Mouse (Mus musculus) heart, postnatal 0 days (tissue): ENCODE measurements at regions not wholly inside any gene's neighbourhood (a gene's known extent, or its start where the extent isn't known, plus 50 kb on each side); places are given as distances from the start of the nearest gene placed in this dataset.

Source experiments
- ATAC-seq: fragments of 200-750 bp; cut with Nextera tagmentation; 2 replicates; pipeline ENCODE4 v1.8.0; 2017; ENCODE audit warnings: low read depth, moderate number of reproducible peaks, moderate library complexity; ENCODE audit not compliant: insufficient read depth
- DNase-seq: peaks from one replicate; pipeline ENCODE4 v3.0.0-alpha.2; 2016; ENCODE audit warnings: low spot score
- H3K27ac ChIP-seq: fragments of 300-500 bp; sonication (generic); 2 replicates; pipeline ENCODE4 v1.5.1; 2014; ENCODE audit warnings: low read depth, mild to moderate bottlenecking
- H3K27me3 ChIP-seq: fragments of 300-500 bp; sonication (generic); 2 replicates; pipeline ENCODE4 v1.6.1; 2014; ENCODE audit warnings: low read length, mixed read lengths; ENCODE audit not compliant: control insufficient read depth, insufficient read depth
- H3K36me3 ChIP-seq: fragments of 300-500 bp; sonication (generic); replicated peaks from 2 replicates; pipeline ENCODE4 v1.6.1; 2014; ENCODE audit warnings: low read length, mixed read lengths; ENCODE audit not compliant: control insufficient read depth, insufficient read depth
- H3K4me1 ChIP-seq: fragments of 300-500 bp; sonication (generic); 2 replicates; pipeline ENCODE4 v1.6.1; 2014; ENCODE audit warnings: antibody characterized with exemption; ENCODE audit not compliant: control insufficient read depth, insufficient read depth
- H3K4me2 ChIP-seq: fragments of 300-500 bp; sonication (generic); 2 replicates; pipeline ENCODE4 v1.6.1; 2014; ENCODE audit warnings: low read depth, mild to moderate bottlenecking, low read length, moderate library complexity
- H3K4me3 ChIP-seq: fragments of 300-500 bp; sonication (generic); 2 replicates; pipeline ENCODE4 v1.5.1; 2014; ENCODE audit warnings: low read depth, low read length
- H3K9ac ChIP-seq: fragments of 300-500 bp; sonication (generic); replicated peaks from 2 replicates; pipeline ENCODE4 v1.6.1; 2014; ENCODE audit warnings: low read depth, low read length, mixed read lengths
- H3K9me3 ChIP-seq: fragments of 300-500 bp; sonication (generic); replicated peaks from 2 replicates; pipeline ENCODE4 v1.6.1; 2016; ENCODE audit warnings: low read length; ENCODE audit not compliant: control insufficient read depth
- CTCF ChIP-seq: IDR thresholded peaks from 2 replicates; pipeline ENCODE4 v1.5.1; 2016; ENCODE audit warnings: antibody characterized with exemption, control low read depth, low read depth
- EP300 ChIP-seq: IDR thresholded peaks from 2 replicates; pipeline ENCODE4 v1.6.1; 2016; ENCODE audit warnings: antibody characterized with exemption, low read depth
- WGBS: fragments of 180-500 bp; shearing (Covaris S2); extraction: QIAGEN DNeasy Blood & Tissue Kit; methylation state at CpG from one replicate; pipeline ENCODE4 v1.1.7; 2014; 5-methylcytosine and 5-hydroxymethylcytosine counted together

- no peaks in the 10 kb centered on the region for H3K9me3 ChIP-seq
- H3K27me3 ChIP-seq: no peaks in the 10 kb centered on the region
- 83% methylated on average over 4 of the region's 4 CpGs for WGBS
- no peaks in the 10 kb centered on the region for H3K4me1 ChIP-seq
- no peak overlapping the region for H3K4me3 ChIP-seq
- DNase-seq (no peak), ATAC-seq (no peak)
- no peak overlapping the region for H3K4me2 ChIP-seq
- H3K27ac ChIP-seq: no peak overlapping the region
- no peaks in the 10 kb centered on the region for H3K36me3 ChIP-seq
- no peak for TF ChIP-seq EP300
- no peak for TF ChIP-seq CTCF
- H3K9ac ChIP-seq: no peak overlapping the region
Observed at GRCm38 (mm10) chr13:80267131-80267530, 616.1 kb upstream of the Arrdc3 start.

- H3K4me2 ChIP-seq: no peak overlapping the region
- no peak overlapping the region for H3K9ac ChIP-seq
- no peaks in the 10 kb centered on the region for H3K36me3 ChIP-seq
- TF ChIP-seq EP300 (no peak), CTCF (no peak)
- no peak for DNase-seq
- no peaks in the 10 kb centered on the region for H3K4me1 ChIP-seq
- no peaks in the 10 kb centered on the region for H3K27me3 ChIP-seq
- H3K9me3 ChIP-seq: no peaks in the 10 kb centered on the region
- ATAC-seq: no peak
- H3K4me3 ChIP-seq: no peak overlapping the region
- no peak overlapping the region for H3K27ac ChIP-seq
- 55% methylated on average over 1 of the region's 1 CpGs for WGBS
Observed at GRCm38 (mm10) chr13:80273976-80274375, 609.2 kb upstream of the Arrdc3 start.

GRCm38 (mm10) chr13:80291744-80292515 lies 591.3 kb upstream of the Arrdc3 start:
- ATAC-seq (no peak), DNase-seq (no peak)
- 54% methylated on average over 2 of the region's 2 CpGs for WGBS
- H3K4me2 ChIP-seq: no peak overlapping the region
- H3K9ac ChIP-seq: no peak overlapping the region
- H3K9me3 ChIP-seq: no peaks in the 10 kb centered on the region
- H3K4me1 ChIP-seq: no peaks in the 10 kb centered on the region
- H3K4me3 ChIP-seq: no peak overlapping the region
- H3K27me3 ChIP-seq: no peaks in the 10 kb centered on the region
- H3K27ac ChIP-seq: no peak overlapping the region
- no peak for TF ChIP-seq CTCF
- no peak for TF ChIP-seq EP300
- H3K36me3 ChIP-seq: no peaks in the 10 kb centered on the region

- H3K9ac ChIP-seq: no peak overlapping the region
- no peaks in the 10 kb centered on the region for H3K9me3 ChIP-seq
- no peaks in the 10 kb centered on the region for H3K36me3 ChIP-seq
- ATAC-seq: no peak
- no peak overlapping the region for H3K27ac ChIP-seq
- H3K4me1 ChIP-seq: no peaks in the 10 kb centered on the region
- H3K27me3 ChIP-seq: no peaks in the 10 kb centered on the region
- WGBS: 11% methylated on average over 1 of the region's 1 CpGs
- no peak for DNase-seq
- H3K4me2 ChIP-seq: no peak overlapping the region
- no peak overlapping the region for H3K4me3 ChIP-seq
- TF ChIP-seq CTCF (no peak), EP300 (no peak)
Observed at GRCm38 (mm10) chr13:80295723-80296122, 587.5 kb upstream of the Arrdc3 start.

- 66% methylated on average over 5 of the region's 5 CpGs for WGBS
- Histone ChIP-seq H3K36me3 (no peaks in the 10 kb centered on the region), H3K9ac (no peak overlapping the region)
Observed at GRCm38 (mm10) chr13:80334073-80334704, 549.0 kb upstream of the Arrdc3 start.

More at GRCm38 (mm10) chr13:80334073-80334704, 549.0 kb upstream of the Arrdc3 start:
- no peak for ATAC-seq
- H3K4me2 ChIP-seq: no peak overlapping the region
- H3K4me3 ChIP-seq: no peak overlapping the region
- no peaks in the 10 kb centered on the region for H3K9me3 ChIP-seq
- TF ChIP-seq CTCF: no peak
- TF ChIP-seq EP300: no peak
- no peak overlapping the region for H3K27ac ChIP-seq
- DNase-seq: no peak
- H3K4me1 ChIP-seq: no peaks in the 10 kb centered on the region
- no peaks in the 10 kb centered on the region for H3K27me3 ChIP-seq
